Mouse (Mus musculus): ENCODE results near the gene Bace1. TPM values are rescaled to one million over a fixed set of nuclear protein-coding genes. Genes with fewer than 3 reads are reported as not detected.
A peak's percentile ranks its signal among the peaks of the same experiment; 100 is the strongest.

The Bace1 gene
- polyA plus RNA-seq (2012; rRNA removed): 7.7 and 10.1 TPM in 2 replicates

GRCm38 (mm10) chr9:45838434-45839138, at the start of gene Bace1:
TSS of gene Bace1 (plus strand) at chr9:45838580.
- H3K4me3 ChIP-seq (ENCODE audit: control insufficient read depth, insufficient read depth, low read length): peak within 1 kb of the TSS; percentile 46
- no peak for DNase-seq
- no peaks in the 10 kb centered on the region for H3K36me3 ChIP-seq (ENCODE audit: control insufficient read depth, insufficient read depth, low read length)
- peaks cover 17% of the 10 kb centered on the region for H3K4me1 ChIP-seq (replicated peaks; ENCODE audit: control insufficient read depth, insufficient read depth, low read length)
- WGBS: 4% methylated on average over 40 of the region's 40 CpGs
- TF ChIP-seq POLR2A (IDR thresholded peaks at IDR 0.05; ENCODE audit: control insufficient read depth, extremely low read depth, insufficient read depth, low read length, poor library complexity): no peak
- TF ChIP-seq CTCF (IDR thresholded peaks at IDR 0.05; ENCODE audit: borderline replicate concordance, control insufficient read depth, extremely low read depth, insufficient read depth, low read length, poor library complexity): 0 out of 2 replicates have a peak, but pooled peaks have one; percentile 7
- no peak within 1 kb of the TSS for H3K27ac ChIP-seq (ENCODE audit: control insufficient read depth, insufficient read depth, low read length)
- no peaks in the 10 kb centered on the region for H3K27me3 ChIP-seq (ENCODE audit: control insufficient read depth, insufficient read depth, low read length)

GRCm38 (mm10) chr9:45791456-45792142, 46.8 kb upstream of the Bace1 start:
- Histone ChIP-seq H3K4me3 (ENCODE audit: control insufficient read depth, insufficient read depth, low read length) (no peak overlapping the region), H3K27ac (ENCODE audit: control insufficient read depth, insufficient read depth, low read length) (no peak overlapping the region), H3K4me1 (replicated peaks; ENCODE audit: control insufficient read depth, insufficient read depth, low read length) (no peaks in the 10 kb centered on the region), H3K36me3 (ENCODE audit: control insufficient read depth, insufficient read depth, low read length) (no peaks in the 10 kb centered on the region; the same call in 1 of the 2 replicates), H3K27me3 (ENCODE audit: control insufficient read depth, insufficient read depth, low read length) (no peaks in the 10 kb centered on the region)
- WGBS: 91% methylated on average over 8 of the region's 8 CpGs
- TF ChIP-seq CTCF (IDR thresholded peaks at IDR 0.05; ENCODE audit: borderline replicate concordance, control insufficient read depth, extremely low read depth, insufficient read depth, low read length, poor library complexity) (no peak), POLR2A (IDR thresholded peaks at IDR 0.05; ENCODE audit: control insufficient read depth, extremely low read depth, insufficient read depth, low read length, poor library complexity) (no peak)
- no peak for DNase-seq

GRCm38 (mm10) chr9:45792235-45792634, 46.1 kb upstream of the Bace1 start:
- no peak for DNase-seq
- H3K36me3 ChIP-seq (ENCODE audit: control insufficient read depth, insufficient read depth, low read length): no peaks in the 10 kb centered on the region; the same call in 1 of the 2 replicates
- H3K27me3 ChIP-seq (ENCODE audit: control insufficient read depth, insufficient read depth, low read length): no peaks in the 10 kb centered on the region
- no peak overlapping the region for H3K27ac ChIP-seq (ENCODE audit: control insufficient read depth, insufficient read depth, low read length)
- H3K4me1 ChIP-seq (replicated peaks; ENCODE audit: control insufficient read depth, insufficient read depth, low read length): no peaks in the 10 kb centered on the region
- 100% methylated on average over 1 of the region's 1 CpGs for WGBS
- H3K4me3 ChIP-seq (ENCODE audit: control insufficient read depth, insufficient read depth, low read length): no peak overlapping the region
- no peak for TF ChIP-seq POLR2A (IDR thresholded peaks at IDR 0.05; ENCODE audit: control insufficient read depth, extremely low read depth, insufficient read depth, low read length, poor library complexity)
- TF ChIP-seq CTCF (IDR thresholded peaks at IDR 0.05; ENCODE audit: borderline replicate concordance, control insufficient read depth, extremely low read depth, insufficient read depth, low read length, poor library complexity): no peak

- Histone ChIP-seq H3K27ac (ENCODE audit: control insufficient read depth, insufficient read depth, low read length) (no peak overlapping the region), H3K27me3 (ENCODE audit: control insufficient read depth, insufficient read depth, low read length) (no peaks in the 10 kb centered on the region), H3K4me3 (ENCODE audit: control insufficient read depth, insufficient read depth, low read length) (no peak overlapping the region), H3K4me1 (replicated peaks; ENCODE audit: control insufficient read depth, insufficient read depth, low read length) (no peaks in the 10 kb centered on the region), H3K36me3 (ENCODE audit: control insufficient read depth, insufficient read depth, low read length) (no peaks in the 10 kb centered on the region; the same call in 1 of the 2 replicates)
- 96% methylated on average over 6 of the region's 6 CpGs for WGBS
- TF ChIP-seq POLR2A (IDR thresholded peaks at IDR 0.05; ENCODE audit: control insufficient read depth, extremely low read depth, insufficient read depth, low read length, poor library complexity): no peak
- TF ChIP-seq CTCF (IDR thresholded peaks at IDR 0.05; ENCODE audit: borderline replicate concordance, control insufficient read depth, extremely low read depth, insufficient read depth, low read length, poor library complexity): no peak
- DNase-seq: no peak
These were observed 44.7 kb upstream of the Bace1 start for GRCm38 (mm10) chr9:45793697-45794096.

- WGBS: 80% methylated on average over 5 of the region's 5 CpGs
- no peak for DNase-seq
- Histone ChIP-seq H3K36me3 (ENCODE audit: control insufficient read depth, insufficient read depth, low read length) (no peaks in the 10 kb centered on the region; the same call in 1 of the 2 replicates), H3K4me3 (ENCODE audit: control insufficient read depth, insufficient read depth, low read length) (no peak overlapping the region), H3K27ac (ENCODE audit: control insufficient read depth, insufficient read depth, low read length) (no peak overlapping the region), H3K27me3 (ENCODE audit: control insufficient read depth, insufficient read depth, low read length) (no peaks in the 10 kb centered on the region), H3K4me1 (replicated peaks; ENCODE audit: control insufficient read depth, insufficient read depth, low read length) (no peaks in the 10 kb centered on the region)
- TF ChIP-seq CTCF (IDR thresholded peaks at IDR 0.05; ENCODE audit: borderline replicate concordance, control insufficient read depth, extremely low read depth, insufficient read depth, low read length, poor library complexity): no peak
- no peak for TF ChIP-seq POLR2A (IDR thresholded peaks at IDR 0.05; ENCODE audit: control insufficient read depth, extremely low read depth, insufficient read depth, low read length, poor library complexity)
These were observed 42.7 kb upstream of the Bace1 start for GRCm38 (mm10) chr9:45795722-45796121.

GRCm38 (mm10) chr9:45797271-45797670, 41.1 kb upstream of the Bace1 start:
- WGBS: 86% methylated on average over 3 of the region's 3 CpGs
- no peak for TF ChIP-seq POLR2A (IDR thresholded peaks at IDR 0.05; ENCODE audit: control insufficient read depth, extremely low read depth, insufficient read depth, low read length, poor library complexity)
- TF ChIP-seq CTCF (IDR thresholded peaks at IDR 0.05; ENCODE audit: borderline replicate concordance, control insufficient read depth, extremely low read depth, insufficient read depth, low read length, poor library complexity): no peak
- Histone ChIP-seq H3K4me1 (replicated peaks; ENCODE audit: control insufficient read depth, insufficient read depth, low read length) (no peaks in the 10 kb centered on the region), H3K27me3 (ENCODE audit: control insufficient read depth, insufficient read depth, low read length) (no peaks in the 10 kb centered on the region), H3K36me3 (ENCODE audit: control insufficient read depth, insufficient read depth, low read length) (no peaks in the 10 kb centered on the region; the same call in 1 of the 2 replicates), H3K4me3 (ENCODE audit: control insufficient read depth, insufficient read depth, low read length) (no peak overlapping the region), H3K27ac (ENCODE audit: control insufficient read depth, insufficient read depth, low read length) (no peak overlapping the region)
- DNase-seq: no peak

Data from thymus, adult 2 months (tissue).